Mouse (Mus musculus): Measurements from ENCODE around the gene Scn8a. TPM values are rescaled to one million over a fixed set of nuclear protein-coding genes. Genes with fewer than 3 reads are reported as not detected.
A peak's percentile ranks its signal among the peaks of the same experiment; 100 is the strongest.

The Scn8a gene
- polyA plus RNA-seq, 1 experiment from 2014 or later, result 11.6 TPM

- H3K9me3 ChIP-seq (ENCODE audit: control insufficient read depth, low read length), result no peaks in the 10 kb centered on the region
- H3K4me1 ChIP-seq (ENCODE audit: control insufficient read depth, insufficient read depth, low read length), result peaks cover 69% of the 10 kb centered on the region
- 32% methylated on average over 5 of the region's 5 CpGs for WGBS
- no peak for ATAC-seq (ENCODE audit: low FRiP score)
- no peaks in the 10 kb centered on the region for H3K27me3 ChIP-seq (ENCODE audit: control insufficient read depth, insufficient read depth, low read length)
- H3K36me3 ChIP-seq (ENCODE audit: control insufficient read depth, insufficient read depth, low read length), result no peaks in the 10 kb centered on the region
- DNase-seq (ENCODE audit: low spot score, missing footprints), result no peak
- no peak overlapping the region for H3K4me2 ChIP-seq
- H3K4me3 ChIP-seq (ENCODE audit: low read depth, low read length), result no peak overlapping the region
- peak overlapping the region; percentile 36; the same call in 1 of the 2 replicates for H3K9ac ChIP-seq (ENCODE audit: low read length)
- no peak overlapping the region; the same call in 1 of the 2 replicates for H3K27ac ChIP-seq (ENCODE audit: low read depth, low read length)
Measured at GRCm38 (mm10) chr15:101070762-101071161, 201.1 kb downstream of the Scn8a start.

GRCm38 (mm10) chr15:101072736-101073135, 203.1 kb downstream of the Scn8a start:
- H3K27ac ChIP-seq (ENCODE audit: low read depth, low read length), result no peak overlapping the region
- H3K27me3 ChIP-seq (ENCODE audit: control insufficient read depth, insufficient read depth, low read length), result no peaks in the 10 kb centered on the region

DNA sequence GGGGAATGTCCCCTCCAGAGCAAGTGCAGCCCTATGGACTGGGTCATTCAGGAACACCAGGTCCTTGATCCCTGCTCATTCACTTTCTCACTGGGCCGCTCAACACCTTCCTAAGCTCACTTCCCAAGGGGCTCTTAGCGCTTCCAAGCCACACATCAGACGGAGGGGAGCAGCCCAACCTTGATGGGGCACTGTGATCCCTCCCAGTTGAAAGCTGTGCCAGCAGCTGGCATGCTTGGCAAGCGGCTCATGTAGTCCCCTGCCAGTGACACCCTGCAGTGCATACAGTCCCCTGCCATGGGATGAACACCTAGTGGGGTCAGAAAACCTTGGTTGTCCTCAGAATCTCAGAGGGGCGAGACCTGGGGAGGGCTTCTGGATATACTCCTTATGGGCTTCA, 204.4 kb downstream of the Scn8a start:
- H3K9me3 ChIP-seq (ENCODE audit: control insufficient read depth, low read length), result no peaks in the 10 kb centered on the region
- DNase-seq (ENCODE audit: low spot score, missing footprints), result no peak
- no peak overlapping the region for H3K9ac ChIP-seq (ENCODE audit: low read length)
- WGBS, result 81% methylated on average over 5 of the region's 5 CpGs
- no peak overlapping the region for H3K27ac ChIP-seq (ENCODE audit: low read depth, low read length)
- no peak overlapping the region for H3K4me3 ChIP-seq (ENCODE audit: low read depth, low read length)
- no peaks in the 10 kb centered on the region for H3K27me3 ChIP-seq (ENCODE audit: control insufficient read depth, insufficient read depth, low read length)
- ATAC-seq (ENCODE audit: low FRiP score), result no peak
- no peaks in the 10 kb centered on the region for H3K36me3 ChIP-seq (ENCODE audit: control insufficient read depth, insufficient read depth, low read length)
- peaks cover 53% of the 10 kb centered on the region for H3K4me1 ChIP-seq (ENCODE audit: control insufficient read depth, insufficient read depth, low read length)
- no peak overlapping the region for H3K4me2 ChIP-seq

More at GRCm38 (mm10) chr15:101072736-101073135, 203.1 kb downstream of the Scn8a start:
- WGBS, result 72% methylated on average over 2 of the region's 2 CpGs
- no peak overlapping the region for H3K9ac ChIP-seq (ENCODE audit: low read length)
- H3K9me3 ChIP-seq (ENCODE audit: control insufficient read depth, low read length), result no peaks in the 10 kb centered on the region
- DNase-seq (ENCODE audit: low spot score, missing footprints) (no peak), ATAC-seq (ENCODE audit: low FRiP score) (no peak)
- no peak overlapping the region for H3K4me3 ChIP-seq (ENCODE audit: low read depth, low read length)
- H3K4me1 ChIP-seq (ENCODE audit: control insufficient read depth, insufficient read depth, low read length), result peaks cover 62% of the 10 kb centered on the region
- no peak overlapping the region for H3K4me2 ChIP-seq
- no peaks in the 10 kb centered on the region for H3K36me3 ChIP-seq (ENCODE audit: control insufficient read depth, insufficient read depth, low read length)

DNA sequence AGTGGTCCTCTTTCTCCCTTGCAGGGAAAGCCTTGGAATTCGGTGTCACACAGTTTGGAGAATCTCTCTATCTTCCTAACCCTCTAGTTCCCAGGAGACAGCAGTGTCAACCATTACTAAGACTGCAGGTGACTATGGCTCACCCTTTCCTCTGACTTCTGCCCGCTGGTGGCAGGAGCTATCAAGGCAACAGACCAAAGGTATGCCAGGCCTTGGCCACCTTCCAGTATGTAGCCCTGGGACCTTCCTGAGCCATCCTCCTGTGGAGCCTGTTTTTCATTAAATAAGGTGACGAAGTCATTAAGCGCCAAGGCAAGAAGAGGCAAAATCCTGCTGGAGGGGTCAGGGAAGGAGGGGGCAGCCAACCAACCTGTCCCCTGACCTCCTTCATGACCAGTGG, 205.5 kb downstream of the Scn8a start:
- Histone ChIP-seq H3K4me2 (peak overlapping the region; percentile 81), H3K27me3 (ENCODE audit: control insufficient read depth, insufficient read depth, low read length) (no peaks in the 10 kb centered on the region), H3K4me1 (ENCODE audit: control insufficient read depth, insufficient read depth, low read length) (peaks cover 49% of the 10 kb centered on the region), H3K4me3 (ENCODE audit: low read depth, low read length) (no peak overlapping the region), H3K36me3 (ENCODE audit: control insufficient read depth, insufficient read depth, low read length) (no peaks in the 10 kb centered on the region), H3K9ac (ENCODE audit: low read length) (peak overlapping the region; percentile 97; the same call in 1 of the 2 replicates), H3K9me3 (ENCODE audit: control insufficient read depth, low read length) (no peaks in the 10 kb centered on the region), H3K27ac (ENCODE audit: low read depth, low read length) (peak overlapping the region; percentile 97; the same call in 1 of the 2 replicates)
- 66% methylated on average over 4 of the region's 4 CpGs for WGBS
- DNase-seq (ENCODE audit: low spot score, missing footprints), result no peak
- no peak for ATAC-seq (ENCODE audit: low FRiP score)

GRCm38 (mm10) chr15:101075656-101076055, 206.0 kb downstream of the Scn8a start:
- Histone ChIP-seq H3K27ac (ENCODE audit: low read depth, low read length) (peak overlapping the region; percentile 97), H3K9ac (ENCODE audit: low read length) (peak overlapping the region; percentile 97), H3K27me3 (ENCODE audit: control insufficient read depth, insufficient read depth, low read length) (no peaks in the 10 kb centered on the region), H3K36me3 (ENCODE audit: control insufficient read depth, insufficient read depth, low read length) (no peaks in the 10 kb centered on the region), H3K9me3 (ENCODE audit: control insufficient read depth, low read length) (no peaks in the 10 kb centered on the region), H3K4me1 (ENCODE audit: control insufficient read depth, insufficient read depth, low read length) (peaks cover 48% of the 10 kb centered on the region), H3K4me2 (peak overlapping the region; percentile 81), H3K4me3 (ENCODE audit: low read depth, low read length) (peak overlapping the region; percentile 95)
- DNase-seq (ENCODE audit: low spot score, missing footprints) (peak; percentile 90), ATAC-seq (ENCODE audit: low FRiP score) (no peak)
- WGBS, result 19% methylated on average over 5 of the region's 5 CpGs

DNA sequence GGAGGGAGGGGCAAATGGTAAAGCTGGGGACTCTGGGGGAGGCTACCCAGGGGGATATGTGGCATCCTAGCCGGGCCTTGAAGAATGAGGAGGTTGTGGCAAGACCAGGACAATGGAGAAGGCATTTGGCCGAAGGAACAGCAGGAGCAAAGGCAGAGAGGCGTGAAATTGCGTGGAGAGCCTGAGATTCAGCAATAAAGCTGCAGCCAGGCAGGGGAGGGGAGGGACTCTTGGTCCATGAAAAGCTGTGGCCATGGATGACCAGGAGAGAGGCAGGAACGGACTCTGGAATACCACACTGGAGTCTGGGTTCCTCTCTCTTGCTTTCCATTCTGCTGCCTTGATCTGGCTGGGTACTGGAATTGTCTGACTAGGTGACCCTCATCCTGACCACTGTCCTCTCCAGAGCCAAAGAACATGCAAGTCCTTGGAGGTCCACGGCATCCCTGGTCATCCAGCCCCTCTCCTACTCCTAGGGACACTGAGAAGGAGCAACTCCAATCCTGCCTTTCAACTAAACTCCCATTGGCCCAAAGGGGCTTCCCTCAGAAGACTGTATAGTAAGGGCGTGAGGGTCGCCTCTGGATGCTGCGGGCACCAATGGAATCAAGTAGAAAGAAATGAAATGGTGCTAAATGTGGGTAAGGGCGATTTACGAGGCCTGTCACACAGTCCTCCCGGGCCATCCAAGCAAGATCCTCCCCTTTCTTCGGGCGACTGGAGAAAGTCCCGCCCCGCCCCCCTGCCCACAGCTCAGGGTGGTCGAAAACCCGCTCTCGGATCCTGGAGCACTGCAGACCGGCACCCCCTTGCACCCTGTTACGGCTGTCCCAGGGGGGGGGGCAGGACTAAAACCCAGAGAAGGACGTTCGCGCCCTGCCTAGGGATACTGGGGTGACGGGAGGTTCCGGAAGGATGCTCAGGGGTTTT, 206.7 kb downstream of the Scn8a start:
- H3K36me3 ChIP-seq (ENCODE audit: control insufficient read depth, insufficient read depth, low read length), result no peaks in the 10 kb centered on the region
- under 1% methylated on average over 26 of the region's 26 CpGs for WGBS
- H3K4me1 ChIP-seq (ENCODE audit: control insufficient read depth, insufficient read depth, low read length), result peaks cover 45% of the 10 kb centered on the region
- peak overlapping the region; percentile 97 for H3K27ac ChIP-seq (ENCODE audit: low read depth, low read length)
- ATAC-seq (ENCODE audit: low FRiP score) (peak; percentile 31), DNase-seq (ENCODE audit: low spot score, missing footprints) (peak; percentile 97)
- no peaks in the 10 kb centered on the region for H3K9me3 ChIP-seq (ENCODE audit: control insufficient read depth, low read length)
- no peaks in the 10 kb centered on the region for H3K27me3 ChIP-seq (ENCODE audit: control insufficient read depth, insufficient read depth, low read length)
- peak overlapping the region; percentile 95 for H3K4me3 ChIP-seq (ENCODE audit: low read depth, low read length)
- H3K4me2 ChIP-seq, result peak overlapping the region; percentile 81
- peak overlapping the region; percentile 97 for H3K9ac ChIP-seq (ENCODE audit: low read length)

DNA sequence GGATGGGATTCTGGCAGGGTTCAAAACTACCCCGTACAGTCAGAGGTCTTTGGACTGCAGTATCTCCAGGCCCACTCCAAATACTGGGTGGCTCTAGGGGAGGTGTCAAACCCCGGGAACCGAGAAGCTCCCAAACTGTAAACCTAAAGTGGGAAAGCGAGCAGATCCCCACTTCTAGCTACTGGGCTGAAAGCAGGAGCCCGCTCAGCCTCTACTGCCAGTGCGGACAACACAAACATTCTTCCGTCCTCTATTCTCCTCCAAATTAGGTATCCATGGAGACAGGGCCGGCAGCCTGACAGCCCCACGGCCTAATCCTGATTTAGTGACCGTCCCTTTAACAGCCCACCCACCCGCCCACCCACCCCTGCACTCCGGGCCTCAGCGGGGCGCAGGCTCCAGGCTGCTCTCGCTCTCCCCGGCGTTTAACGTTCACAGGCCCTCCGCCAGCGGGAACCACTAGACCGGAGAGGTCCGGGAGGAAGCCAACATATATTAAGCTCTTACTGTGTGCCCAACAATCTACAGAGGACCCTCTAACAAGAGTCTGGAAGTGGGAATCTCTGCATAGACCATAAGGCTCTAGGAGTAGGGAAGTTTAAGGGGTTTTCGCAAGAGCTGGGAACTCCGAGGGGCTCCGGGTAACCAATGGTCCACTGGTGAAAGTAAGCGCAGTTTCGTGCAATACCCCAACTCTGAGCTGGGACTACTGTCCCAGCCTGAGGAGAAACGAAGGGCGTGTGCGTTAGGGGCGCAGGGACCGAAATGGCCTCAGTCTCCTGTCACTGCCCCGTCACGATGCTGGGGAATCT, 207.5 kb downstream of the Scn8a start:
- Histone ChIP-seq H3K27ac (ENCODE audit: low read depth, low read length) (peak overlapping the region; percentile 97), H3K27me3 (ENCODE audit: control insufficient read depth, insufficient read depth, low read length) (no peaks in the 10 kb centered on the region), H3K9ac (ENCODE audit: low read length) (peak overlapping the region; percentile 97), H3K4me1 (ENCODE audit: control insufficient read depth, insufficient read depth, low read length) (peaks cover 47% of the 10 kb centered on the region), H3K36me3 (ENCODE audit: control insufficient read depth, insufficient read depth, low read length) (no peaks in the 10 kb centered on the region), H3K4me2 (peak overlapping the region; percentile 81), H3K9me3 (ENCODE audit: control insufficient read depth, low read length) (no peaks in the 10 kb centered on the region), H3K4me3 (ENCODE audit: low read depth, low read length) (peak overlapping the region; percentile 95)
- ATAC-seq (ENCODE audit: low FRiP score), result peak; percentile 60
- peak; percentile 97 for DNase-seq (ENCODE audit: low spot score, missing footprints)
- WGBS, result under 1% methylated on average over 34 of the region's 34 CpGs

- Histone ChIP-seq H3K27ac (ENCODE audit: low read depth, low read length) (peak within 1 kb of the TSS; percentile 97), H3K36me3 (ENCODE audit: control insufficient read depth, insufficient read depth, low read length) (no peaks in the 10 kb centered on the region), H3K9me3 (ENCODE audit: control insufficient read depth, low read length) (no peaks in the 10 kb centered on the region), H3K4me3 (ENCODE audit: low read depth, low read length) (peak within 1 kb of the TSS; percentile 95), H3K4me2 (peak within 1 kb of the TSS; percentile 81), H3K4me1 (ENCODE audit: control insufficient read depth, insufficient read depth, low read length) (peaks cover 47% of the 10 kb centered on the region), H3K9ac (ENCODE audit: low read length) (peak within 1 kb of the TSS; percentile 97), H3K27me3 (ENCODE audit: control insufficient read depth, insufficient read depth, low read length) (no peaks in the 10 kb centered on the region)
- WGBS, result under 1% methylated on average over 54 of the region's 96 CpGs
- peak; percentile 92 for DNase-seq (ENCODE audit: low spot score, missing footprints)
- ATAC-seq (ENCODE audit: low FRiP score), result peak; percentile 54
Measured at GRCm38 (mm10) chr15:101077813-101078730, 208.4 kb downstream of the Scn8a start, which contains the start of gene Fignl2. Fignl2 (minus strand) TSS chr15:101078567.
